Mouse (Mus musculus) intestine, embryonic 15.5 days (tissue): ENCODE results near the gene Olfr1245. TPM values are rescaled to one million over a fixed set of nuclear protein-coding genes. Genes with fewer than 3 reads are reported as not detected.
"Not testable (repeated sequence)": the region's sequence is repeated elsewhere in the genome, so short reads cannot be mapped to it uniquely, and the experiment has no call there.

Source experiments
- ATAC-seq: fragments of 200-750 bp; cut with Nextera tagmentation; 2 replicates; pipeline ENCODE4 v1.8.0; 2017; ENCODE audit warnings: moderate TSS enrichment, moderate library complexity
- H3K27ac ChIP-seq: fragments of 300-500 bp; sonication (generic); 2 replicates; pipeline ENCODE4 v1.5.1; 2015; ENCODE audit warnings: mild to moderate bottlenecking, inconsistent platforms
- H3K27me3 ChIP-seq: fragments of 300-500 bp; sonication (generic); replicated peaks from 2 replicates; pipeline ENCODE4 v1.6.1; 2015; ENCODE audit warnings: inconsistent platforms
- H3K36me3 ChIP-seq: fragments of 300-500 bp; sonication (generic); 2 replicates; pipeline ENCODE4 v1.6.1; 2015; ENCODE audit warnings: inconsistent platforms
- H3K4me1 ChIP-seq: fragments of 300-500 bp; sonication (generic); replicated peaks from 2 replicates; pipeline ENCODE4 v1.6.1; 2015; ENCODE audit warnings: inconsistent platforms
- H3K4me2 ChIP-seq: fragments of 300-500 bp; sonication (generic); replicated peaks from 2 replicates; pipeline ENCODE4 v1.6.1; 2015; ENCODE audit warnings: mild to moderate bottlenecking, inconsistent platforms
- H3K4me3 ChIP-seq: fragments of 300-500 bp; sonication (generic); replicated peaks from 2 replicates; pipeline ENCODE4 v1.5.1; 2015; ENCODE audit warnings: inconsistent platforms
- H3K9ac ChIP-seq: fragments of 300-500 bp; sonication (generic); 2 replicates; pipeline ENCODE4 v1.6.1; 2015; ENCODE audit warnings: inconsistent platforms
- H3K9me3 ChIP-seq: fragments of 300-500 bp; sonication (generic); 2 replicates; pipeline ENCODE4 v1.6.1; 2016; ENCODE audit warnings: inconsistent platforms
- WGBS: fragments of 180-500 bp; shearing (Covaris S2); methylation state at CpG from one replicate; pipeline ENCODE4 v1.1.7; 2015; 5-methylcytosine and 5-hydroxymethylcytosine counted together
- polyA plus RNA-seq: library from polyadenylated mRNA; unstranded; fragments of >200 nt; fragmentation: Nextera tagmentation; extraction: Ambion mirVana; gene quantifications from 2 replicates; pipeline ENCODE4 v1.2.1, GENCODE M21; 2015

The Olfr1245 gene
- not detected in 2 replicates for polyA plus RNA-seq

DNA sequence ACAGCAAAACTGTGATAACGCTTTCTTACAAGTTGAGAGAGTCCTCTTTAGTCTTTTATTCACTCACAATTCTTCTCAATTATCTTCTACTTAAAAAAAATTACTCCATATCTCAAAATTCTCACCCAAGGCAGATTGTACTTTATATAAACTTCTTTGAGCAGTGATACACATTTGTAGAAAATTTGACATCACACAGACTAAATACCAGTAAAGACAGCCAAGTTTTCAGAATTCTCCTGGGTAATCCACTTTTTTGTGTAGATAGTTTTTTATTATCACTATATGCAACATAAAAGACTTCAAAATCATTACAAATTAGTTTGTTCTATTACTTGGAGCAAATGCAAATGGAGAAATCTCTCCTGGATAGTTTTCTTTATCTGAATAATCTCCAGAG is at the start of gene Olfr1245:
Olfr1245 (minus strand) TSS at position 101 of the 400 bp plus-strand sequence.
- 77% methylated on average over 1 of the region's 1 CpGs for WGBS
- no peak within 1 kb of the TSS for H3K27ac ChIP-seq
- no peak within 1 kb of the TSS for H3K4me3 ChIP-seq
- no peak within 1 kb of the TSS for H3K4me2 ChIP-seq
- no peaks in the 10 kb centered on the region for H3K36me3 ChIP-seq
- H3K27me3 ChIP-seq, result no peaks in the 10 kb centered on the region
- H3K4me1 ChIP-seq, result no peaks in the 10 kb centered on the region
- H3K9me3 ChIP-seq, result no peaks in the 10 kb centered on the region
- H3K9ac ChIP-seq, result no peak within 1 kb of the TSS
- no peak for ATAC-seq

- H3K4me2 ChIP-seq, H3K27ac ChIP-seq, H3K9ac ChIP-seq, H3K4me3 ChIP-seq, H3K4me1 ChIP-seq, H3K36me3 ChIP-seq, H3K27me3 ChIP-seq, ATAC-seq, H3K9me3 ChIP-seq: not testable (repeated sequence)
- 97% methylated on average over 1 of the region's 1 CpGs for WGBS
Measured at GRCm38 (mm10) chr2:89618145-89618544, 39.9 kb upstream of the Olfr1245 start, which contains the start of gene Olfr1248. Gene Olfr1248, minus strand, starts transcription at chr2:89618245.

- no peak for ATAC-seq
- Histone ChIP-seq H3K9me3 (no peaks in the 10 kb centered on the region), H3K4me1 (no peaks in the 10 kb centered on the region), H3K4me3 (no peak within 1 kb of the TSS), H3K27me3 (no peaks in the 10 kb centered on the region), H3K4me2 (no peak within 1 kb of the TSS), H3K36me3 (no peaks in the 10 kb centered on the region), H3K9ac (no peak within 1 kb of the TSS), H3K27ac (no peak within 1 kb of the TSS)
- 90% methylated on average over 2 of the region's 2 CpGs for WGBS
Measured at GRCm38 (mm10) chr2:89614030-89614429, 35.8 kb upstream of the Olfr1245 start, which contains the start of gene Olfr1247. Gene Olfr1247, minus strand, starts transcription at chr2:89614130.

DNA sequence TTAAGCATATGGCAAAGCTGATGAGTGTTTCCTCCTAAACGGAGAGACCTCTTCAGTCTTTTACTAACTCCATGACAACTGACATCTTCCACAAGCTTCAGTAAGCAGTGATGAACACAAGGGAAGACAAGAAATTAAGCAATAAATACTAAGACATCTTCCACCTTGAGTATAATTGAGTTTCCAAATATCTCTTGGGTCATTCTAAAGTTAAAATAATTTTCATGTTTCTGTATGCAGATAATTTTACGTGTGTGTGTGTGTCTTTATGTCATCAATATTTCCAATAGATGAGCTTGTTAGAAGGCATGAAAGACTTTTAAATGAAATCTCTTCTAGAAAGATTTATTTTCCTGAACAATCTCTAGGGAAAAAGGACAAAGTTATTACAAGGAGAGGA is 14.8 kb upstream of the Olfr1245 start, which contains the start of gene Olfr1246:
Olfr1246 (minus strand) TSS at position 101 of the 400 bp plus-strand sequence.
- H3K36me3 ChIP-seq, result no peaks in the 10 kb centered on the region
- ATAC-seq, result no peak
- no peak within 1 kb of the TSS for H3K9ac ChIP-seq
- WGBS, result 66% methylated on average over 2 of the region's 2 CpGs
- no peaks in the 10 kb centered on the region for H3K9me3 ChIP-seq
- H3K4me1 ChIP-seq, result no peaks in the 10 kb centered on the region
- H3K27ac ChIP-seq, result no peak within 1 kb of the TSS
- no peaks in the 10 kb centered on the region for H3K27me3 ChIP-seq
- H3K4me2 ChIP-seq, result no peak within 1 kb of the TSS
- H3K4me3 ChIP-seq, result no peak within 1 kb of the TSS

- ATAC-seq, H3K9me3 ChIP-seq, H3K4me2 ChIP-seq, H3K27ac ChIP-seq, H3K9ac ChIP-seq, H3K27me3 ChIP-seq, H3K4me3 ChIP-seq, H3K4me1 ChIP-seq, H3K36me3 ChIP-seq: not testable (repeated sequence)
- WGBS, result 69% methylated on average over 2 of the region's 2 CpGs
Measured at GRCm38 (mm10) chr2:89562706-89563105, 15.5 kb downstream of the Olfr1245 start.

DNA sequence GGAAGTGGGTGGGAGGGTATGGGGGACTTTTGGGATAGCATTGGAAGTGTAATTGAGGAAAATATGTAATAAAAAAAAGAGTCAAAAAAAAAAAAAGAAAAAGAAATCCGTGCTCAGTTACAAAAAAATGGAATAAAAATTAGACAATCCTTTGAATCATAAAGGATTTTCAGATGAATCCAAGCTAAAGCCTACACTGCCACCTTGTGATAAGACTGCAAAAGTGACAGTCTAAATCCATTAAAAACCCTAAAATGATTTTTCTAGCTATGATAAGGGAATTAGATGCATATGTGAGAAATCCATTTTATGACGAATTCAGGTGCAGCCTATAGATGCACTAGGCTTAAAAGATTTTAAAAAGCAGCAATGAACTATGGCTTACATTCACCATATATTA is 33.7 kb downstream of the Olfr1245 start:
- Histone ChIP-seq H3K27me3 (no peaks in the 10 kb centered on the region), H3K9me3 (no peaks in the 10 kb centered on the region), H3K36me3 (no peaks in the 10 kb centered on the region), H3K9ac (no peak overlapping the region), H3K4me3 (no peak overlapping the region), H3K27ac (no peak overlapping the region), H3K4me2 (no peak overlapping the region), H3K4me1 (no peaks in the 10 kb centered on the region)
- no peak for ATAC-seq
- WGBS, result 54% methylated on average over 2 of the region's 2 CpGs

DNA sequence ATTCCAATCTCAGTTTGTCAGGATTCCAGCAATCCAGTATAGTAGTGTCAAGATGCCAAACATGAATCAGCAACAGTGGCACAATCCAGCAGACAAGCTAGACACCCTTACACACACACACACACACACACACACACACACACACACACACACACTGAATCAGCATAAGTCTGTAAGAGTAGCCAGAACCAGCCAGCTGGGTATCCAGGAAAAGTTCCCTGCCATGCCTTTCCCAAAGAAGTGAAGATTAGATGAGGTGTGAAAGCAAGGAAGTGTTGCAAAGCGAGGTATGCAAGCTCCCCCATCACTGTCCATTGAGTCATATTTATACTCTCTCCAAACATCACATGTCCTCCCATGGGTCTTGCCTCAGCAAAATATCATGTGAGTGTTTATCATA is 38.3 kb downstream of the Olfr1245 start:
- H3K36me3 ChIP-seq, result no peaks in the 10 kb centered on the region
- H3K4me3 ChIP-seq, result no peak overlapping the region
- H3K4me1 ChIP-seq, result no peaks in the 10 kb centered on the region
- no peaks in the 10 kb centered on the region for H3K9me3 ChIP-seq
- no peak overlapping the region for H3K9ac ChIP-seq
- no peaks in the 10 kb centered on the region for H3K27me3 ChIP-seq
- H3K27ac ChIP-seq, result no peak overlapping the region
- no peak overlapping the region for H3K4me2 ChIP-seq
- ATAC-seq, result no peak
- 53% methylated on average over 1 of the region's 1 CpGs for WGBS

DNA sequence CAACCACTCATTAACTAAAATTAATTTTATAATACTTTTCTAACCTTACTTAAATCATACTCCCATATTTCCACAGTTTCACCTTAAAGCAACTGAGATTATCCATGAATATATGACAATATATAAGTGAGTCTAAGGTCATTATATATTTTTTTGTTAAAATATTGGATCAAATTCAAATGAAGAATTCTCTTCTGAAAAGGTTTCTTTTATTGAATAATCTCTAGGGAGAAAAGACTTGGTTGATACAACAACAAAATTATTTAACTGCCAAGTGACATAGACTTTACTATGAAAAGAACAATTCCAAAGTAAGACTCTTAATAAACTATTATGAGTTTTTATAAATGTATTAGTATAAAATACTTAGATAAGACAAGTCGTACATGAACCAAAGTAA is 46.9 kb downstream of the Olfr1245 start, which contains the start of gene Olfr1243:
Olfr1243 (minus strand) TSS at position 101 of the 400 bp plus-strand sequence.
- WGBS, result 95% methylated on average over 1 of the region's 1 CpGs
- Histone ChIP-seq H3K27me3 (no peaks in the 10 kb centered on the region), H3K4me1 (no peaks in the 10 kb centered on the region), H3K9ac (no peak within 1 kb of the TSS), H3K27ac (no peak within 1 kb of the TSS), H3K4me3 (no peak within 1 kb of the TSS), H3K4me2 (no peak within 1 kb of the TSS), H3K36me3 (no peaks in the 10 kb centered on the region), H3K9me3 (no peaks in the 10 kb centered on the region)
- ATAC-seq, result no peak

Other genes with a start within 250 kb of the Olfr1245 start
- not detected in 2 replicates for gene Olfr1232, start 248.8 kb downstream of the Olfr1245 start, polyA plus RNA-seq
- gene Olfr1233, start 236.0 kb downstream of the Olfr1245 start, polyA plus RNA-seq, result not detected in 2 replicates
- gene Olfr1234, start 213.6 kb downstream of the Olfr1245 start, polyA plus RNA-seq, result not detected in 2 replicates
- not detected in 2 replicates for gene Olfr1238, start 168.8 kb downstream of the Olfr1245 start, polyA plus RNA-seq
- not detected in 2 replicates for gene Olfr1239, start 158.0 kb downstream of the Olfr1245 start, polyA plus RNA-seq
- not detected in 2 replicates for gene Olfr1240, start 135.4 kb downstream of the Olfr1245 start, polyA plus RNA-seq
- not detected in 2 replicates for gene Olfr1241, start 91.3 kb downstream of the Olfr1245 start, polyA plus RNA-seq
- gene Olfr1242, start 80.1 kb downstream of the Olfr1245 start, polyA plus RNA-seq, result not detected in 2 replicates
- gene Olfr1243, start 47.0 kb downstream of the Olfr1245 start, polyA plus RNA-seq, result not detected in 2 replicates
- gene Olfr1246, start 14.7 kb upstream of the Olfr1245 start, polyA plus RNA-seq, result not detected in 2 replicates
- not detected in 2 replicates for gene Olfr1247, start 35.7 kb upstream of the Olfr1245 start, polyA plus RNA-seq
- gene Olfr1248, start 39.8 kb upstream of the Olfr1245 start, polyA plus RNA-seq, result not detected in 2 replicates
- not detected in 2 replicates for gene Olfr1249, start 56.5 kb upstream of the Olfr1245 start, polyA plus RNA-seq
- not detected in 2 replicates for gene Olfr1250, start 83.0 kb upstream of the Olfr1245 start, polyA plus RNA-seq
- gene Olfr1251, start 93.5 kb upstream of the Olfr1245 start, polyA plus RNA-seq, result not detected in 2 replicates
- gene Olfr1252, start 146.6 kb upstream of the Olfr1245 start, polyA plus RNA-seq, result not detected in 2 replicates
- gene Olfr1253, start 178.6 kb upstream of the Olfr1245 start, polyA plus RNA-seq, result not detected in 2 replicates
- gene Olfr1254, start 215.2 kb upstream of the Olfr1245 start, polyA plus RNA-seq, result not detected in 2 replicates
- not detected in 2 replicates for gene Olfr1255, start 233.6 kb upstream of the Olfr1245 start, polyA plus RNA-seq